Mouse (Mus musculus) adrenal gland, adult 8-10 months (tissue): ENCODE measurements at regions not wholly inside any gene's neighbourhood (a gene's known extent, or its start where the extent isn't known, plus 50 kb on each side); places are given as distances from the start of the nearest gene placed in this dataset.
A peak's percentile ranks its signal among the peaks of the same experiment; 100 is the strongest.

Source experiments
- DNase-seq: peaks from one replicate; pipeline ENCODE4 v3.0.0; 2022

GRCm38 (mm10) chr14:68447240-68447923 lies 846.7 kb downstream of the Synb start:
- peak; percentile 64 for DNase-seq

GRCm38 (mm10) chr14:68433326-68433725 lies 860.8 kb downstream of the Synb start:
- no peak for DNase-seq

GRCm38 (mm10) chr14:68432111-68432510 lies 862.0 kb downstream of the Synb start:
- no peak for DNase-seq

- DNase-seq = no peak
Observed at GRCm38 (mm10) chr14:68427235-68427634, 866.9 kb downstream of the Synb start.

- no peak for DNase-seq
Observed at GRCm38 (mm10) chr14:68392440-68392839, 901.7 kb downstream of the Synb start.

GRCm38 (mm10) chr14:68391875-68392274 lies 902.2 kb downstream of the Synb start:
- no peak for DNase-seq

GRCm38 (mm10) chr14:68381741-68382140 lies 912.4 kb downstream of the Synb start:
- DNase-seq = no peak

GRCm38 (mm10) chr14:68367696-68368095 lies 926.4 kb downstream of the Synb start:
- DNase-seq = no peak

- no peak for DNase-seq
Observed at GRCm38 (mm10) chr14:68363892-68364291, 930.2 kb downstream of the Synb start.

- DNase-seq = no peak
Observed at GRCm38 (mm10) chr14:68361998-68362397, 932.1 kb downstream of the Synb start.

GRCm38 (mm10) chr14:68361481-68361880 lies 932.6 kb downstream of the Synb start:
- no peak for DNase-seq

- no peak for DNase-seq
Observed at GRCm38 (mm10) chr14:68356396-68356795, 937.7 kb downstream of the Synb start.

- DNase-seq = no peak
Observed at GRCm38 (mm10) chr14:68355462-68355905, 938.6 kb downstream of the Synb start.

- no peak for DNase-seq
Observed at GRCm38 (mm10) chr14:68345527-68345926, 948.6 kb downstream of the Synb start.

- DNase-seq = no peak
Observed at GRCm38 (mm10) chr14:68344715-68345114, 949.4 kb downstream of the Synb start.

GRCm38 (mm10) chr14:68338440-68338839 lies 955.7 kb downstream of the Synb start:
- no peak for DNase-seq

GRCm38 (mm10) chr14:68325061-68325460 lies 969.0 kb downstream of the Synb start:
- DNase-seq = no peak

GRCm38 (mm10) chr14:68323008-68323407 lies 971.1 kb downstream of the Synb start:
- DNase-seq = no peak

- no peak for DNase-seq
Observed at GRCm38 (mm10) chr14:68307973-68308660, 986.0 kb downstream of the Synb start.

GRCm38 (mm10) chr14:68305166-68305565 lies 988.9 kb downstream of the Synb start:
- no peak for DNase-seq

GRCm38 (mm10) chr14:68301710-68302109 lies 992.4 kb downstream of the Synb start:
- no peak for DNase-seq

- DNase-seq = no peak
Observed at GRCm38 (mm10) chr14:68285546-68285945, 1008.6 kb downstream of the Synb start.

- no peak for DNase-seq
Observed at GRCm38 (mm10) chr14:68261436-68261835, 1032.7 kb downstream of the Synb start.

GRCm38 (mm10) chr14:68246966-68247365 lies 1047.1 kb downstream of the Synb start:
- no peak for DNase-seq
